Mouse (Mus musculus) MEL (cell line): ENCODE measurements around the gene Robo3. TPM values are rescaled to one million over a fixed set of nuclear protein-coding genes. Genes with fewer than 3 reads are reported as not detected.

Experiments
- DNase-seq: peaks from one replicate; pipeline ENCODE4 v3.0.0; 2011; ENCODE audit warnings: low read depth, low spot score
- H3K27ac ChIP-seq: 2 replicates; pipeline ENCODE4 v1.5.1; 2012; ENCODE audit warnings: low read depth, mild to moderate bottlenecking, control low read depth, low read length, moderate library complexity; ENCODE audit not compliant: control insufficient read depth
- H3K27me3 ChIP-seq, 2 experiments: fragments of 150-350 bp in 1 of 2; sonication (generic) in 1 of 2; 2 replicates each; pipeline ENCODE4 v1.6.1; 2012; ENCODE audit warnings: low read length in 2 of 2, mild to moderate bottlenecking in 2 of 2, improper control_type of control experiment in 1 of 2, moderate library complexity in 1 of 2; ENCODE audit not compliant: insufficient read depth in 2 of 2, control insufficient read depth in 1 of 2
- H3K36me3 ChIP-seq, 2 experiments: 2 replicates each; pipeline ENCODE4 v1.6.1; 2012 to 2014; ENCODE audit warnings: low read length in 2 of 2, improper control_type of control experiment in 1 of 2, inconsistent platforms in 1 of 2, mild to moderate bottlenecking in 1 of 2; ENCODE audit not compliant: insufficient read depth in 2 of 2, control insufficient read depth in 1 of 2
- H3K4me1 ChIP-seq, 2 experiments: fragments of 150-350 bp in 1 of 2; sonication (generic) in 1 of 2; 2 replicates each; pipeline ENCODE4 v1.6.1; 2012; ENCODE audit warnings: low read length in 2 of 2, improper control_type of control experiment in 1 of 2, mild to moderate bottlenecking in 1 of 2; ENCODE audit not compliant: insufficient read depth in 2 of 2, control insufficient read depth in 1 of 2
- H3K4me3 ChIP-seq, 2 experiments: fragments of 150-350 bp in 1 of 2; sonication (generic) in 1 of 2; 2 replicates each; pipeline ENCODE4 v1.5.1; 2012; ENCODE audit warnings: low read depth in 2 of 2, low read length in 2 of 2, mild to moderate bottlenecking in 2 of 2, moderate library complexity in 2 of 2, control low read depth in 1 of 2, improper control_type of control experiment in 1 of 2; ENCODE audit not compliant: control insufficient read depth in 1 of 2, insufficient read depth in 1 of 2
- H3K79me2 ChIP-seq: 2 replicates; pipeline ENCODE4 v1.6.1; 2012; ENCODE audit warnings: mild to moderate bottlenecking, low read length, moderate library complexity; ENCODE audit not compliant: control insufficient read depth, poor library complexity, insufficient read depth
- H3K9ac ChIP-seq: 2 replicates; pipeline ENCODE4 v1.6.1; 2012; ENCODE audit warnings: low read depth, mild to moderate bottlenecking, control low read depth, low read length, moderate library complexity; ENCODE audit not compliant: control insufficient read depth, poor library complexity, severe bottlenecking
- H3K9me3 ChIP-seq: fragments of 150-350 bp; sonication (generic); replicated peaks from 2 replicates; pipeline ENCODE4 v1.6.1; 2012; ENCODE audit warnings: mild to moderate bottlenecking, low read length, improper control_type of control experiment, moderate library complexity; ENCODE audit not compliant: insufficient read depth
- BHLHE40 ChIP-seq: IDR thresholded peaks from 2 replicates; pipeline ENCODE4 v1.6.1; 2012; ENCODE audit warnings: low read depth, mild to moderate bottlenecking, inconsistent platforms, low read length, improper control_type of control experiment, borderline replicate concordance
- CHD1 ChIP-seq: IDR thresholded peaks from 2 replicates; pipeline ENCODE4 v1.6.1; 2012; ENCODE audit warnings: low read depth, mild to moderate bottlenecking, inconsistent platforms, low read length, improper control_type of control experiment
- CHD2 ChIP-seq: IDR thresholded peaks from 2 replicates; pipeline ENCODE4 v1.6.1; 2011; ENCODE audit warnings: low read length, improper control_type of control experiment
- CTCF ChIP-seq, 3 experiments: IDR thresholded peaks in 2 of 3; conservative IDR thresholded peaks in 1 of 3; 2 replicates each; pipeline ENCODE4 v1.5.1; 2011 to 2012; ENCODE audit warnings: low read length in 3 of 3, low read depth in 2 of 3, mild to moderate bottlenecking in 2 of 3, improper control_type of control experiment in 1 of 3, inconsistent platforms in 1 of 3, mixed read lengths in 1 of 3, moderate library complexity in 1 of 3; ENCODE audit not compliant: control insufficient read depth in 1 of 3, insufficient read depth in 1 of 3, poor library complexity in 1 of 3, severe bottlenecking in 1 of 3
- E2F4 ChIP-seq: IDR thresholded peaks from 2 replicates; pipeline ENCODE4 v1.6.1; 2011; ENCODE audit warnings: low read depth, low read length, improper control_type of control experiment, borderline replicate concordance
- ELF1 ChIP-seq: IDR thresholded peaks from 2 replicates; pipeline ENCODE4 v1.6.1; 2014; ENCODE audit warnings: low read depth, mild to moderate bottlenecking, inconsistent platforms, low read length, improper control_type of control experiment, moderate library complexity
- ETS1 ChIP-seq: IDR thresholded peaks from 2 replicates; pipeline ENCODE4 v1.6.1; 2012; ENCODE audit warnings: low read depth, mild to moderate bottlenecking, inconsistent platforms, low read length, improper control_type of control experiment, moderate library complexity
- GABPA ChIP-seq: IDR thresholded peaks from 2 replicates; pipeline ENCODE4 v1.6.1; 2012; ENCODE audit warnings: low read depth, mild to moderate bottlenecking, inconsistent platforms, low read length, improper control_type of control experiment, moderate library complexity
- GATA1 ChIP-seq: IDR thresholded peaks from 2 replicates; pipeline ENCODE4 v1.6.1; 2011; ENCODE audit warnings: low read depth, low read length, improper control_type of control experiment
- MAFK ChIP-seq: IDR thresholded peaks from 2 replicates; pipeline ENCODE4 v1.6.1; 2011; ENCODE audit warnings: low read depth, mild to moderate bottlenecking, low read length, improper control_type of control experiment, borderline replicate concordance
- MEF2A ChIP-seq: IDR thresholded peaks from 2 replicates; pipeline ENCODE4 v1.6.1; 2014; ENCODE audit warnings: low read depth, mild to moderate bottlenecking, inconsistent platforms, low read length, improper control_type of control experiment; ENCODE audit not compliant: poor library complexity, insufficient replicate concordance, severe bottlenecking; ENCODE audit errors: extremely low read depth
- MXI1 ChIP-seq: IDR thresholded peaks from 2 replicates; pipeline ENCODE4 v1.6.1; 2011; ENCODE audit warnings: mild to moderate bottlenecking, low read depth, low read length, improper control_type of control experiment
- MYB ChIP-seq: IDR thresholded peaks from 2 replicates; pipeline ENCODE4 v1.6.1; 2011; ENCODE audit warnings: mild to moderate bottlenecking, low read depth, low read length, improper control_type of control experiment
- MYC ChIP-seq: IDR thresholded peaks from 2 replicates; pipeline ENCODE4 v1.6.1; 2011; ENCODE audit warnings: low read depth, mild to moderate bottlenecking, low read length, improper control_type of control experiment, moderate library complexity
- POLR2A ChIP-seq, 2 experiments: IDR thresholded peaks; 2 replicates each; pipeline ENCODE4 v1.6.1; 2011 to 2012; ENCODE audit warnings: low read length in 2 of 2, mild to moderate bottlenecking in 2 of 2, control low read depth in 1 of 2, improper control_type of control experiment in 1 of 2, low read depth in 1 of 2, moderate library complexity in 1 of 2; ENCODE audit not compliant: control insufficient read depth in 1 of 2, insufficient read depth in 1 of 2, poor library complexity in 1 of 2
- POLR2AphosphoS5 ChIP-seq: IDR thresholded peaks from 2 replicates; pipeline ENCODE4 v1.6.1; 2012; ENCODE audit warnings: low read depth, borderline replicate concordance, mild to moderate bottlenecking, inconsistent platforms, low read length, moderate library complexity, mixed read lengths
- SMC3 ChIP-seq: IDR thresholded peaks from 2 replicates; pipeline ENCODE4 v1.6.1; 2011; ENCODE audit warnings: low read depth, low read length, improper control_type of control experiment
- TCF12 ChIP-seq: IDR thresholded peaks from 2 replicates; pipeline ENCODE4 v1.6.1; 2014; ENCODE audit warnings: low read depth, mild to moderate bottlenecking, inconsistent platforms, low read length, improper control_type of control experiment, moderate library complexity
- UBTF ChIP-seq: IDR thresholded peaks from 2 replicates; pipeline ENCODE4 v1.6.1; 2012; ENCODE audit warnings: low read depth, mild to moderate bottlenecking, inconsistent platforms, low read length, improper control_type of control experiment, moderate library complexity, borderline replicate concordance; ENCODE audit not compliant: insufficient read depth
- USF2 ChIP-seq, 2 experiments: IDR thresholded peaks; 2 replicates each; pipeline ENCODE4 v1.6.1; 2011 to 2012; ENCODE audit warnings: improper control_type of control experiment in 2 of 2, low read length in 2 of 2, borderline replicate concordance in 1 of 2, inconsistent platforms in 1 of 2, low read depth in 1 of 2, mild to moderate bottlenecking in 1 of 2; ENCODE audit not compliant: insufficient read depth in 1 of 2
- polyA plus RNA-seq, 2 experiments: library from polyadenylated mRNA; stranded (reverse) in 1 of 2; unstranded in 1 of 2; fragments of >175 nt in 1 of 2; fragments of >200 nt in 1 of 2; gene quantifications; 2 replicates each; pipeline versions ENCODE4 v1.2.1 to v1.2.4; 2012; ENCODE audit warnings: low replicate concordance in 2 of 2, low read depth in 1 of 2; ENCODE audit not compliant: insufficient read length in 2 of 2, insufficient read depth in 1 of 2, missing spikeins in 1 of 2
- total RNA-seq: library from RNA; depleted of rRNA; stranded (reverse); fragments of 300-350 nt; gene quantifications from 2 replicates; pipeline ENCODE4 v1.2.3, GENCODE M21; 2012

Robo3 gene
- total and polyA plus RNA-seq, 3 experiments, result not detected

GRCm38 (mm10) chr9:37459665-37460042 is 26.6 kb upstream of the Robo3 start:
- H3K4me3 ChIP-seq, result no peak overlapping the region
- TF ChIP-seq MAFK, result no peak
- TF ChIP-seq CHD1, result no peak
- TF ChIP-seq TCF12, result no peak
- no peak for TF ChIP-seq CHD2
- TF ChIP-seq POLR2A (IDR thresholded peaks at IDR 0.05; ENCODE audit: control insufficient read depth in 1 of 2, insufficient read depth in 1 of 2, low read depth in 1 of 2, low read length in 2 of 2, poor library complexity in 1 of 2), result no peak
- TF ChIP-seq MXI1, result no peak
- TF ChIP-seq MYC, result no peak
- no peak for TF ChIP-seq POLR2AphosphoS5
- no peak for TF ChIP-seq SMC3
- no peak for TF ChIP-seq USF2 (IDR thresholded peaks at IDR 0.05; ENCODE audit: borderline replicate concordance in 1 of 2, insufficient read depth in 1 of 2, low read depth in 1 of 2, low read length in 2 of 2)
- H3K9me3 ChIP-seq, result no peaks in the 10 kb centered on the region
- peaks cover 3 to 5% of the 10 kb centered on the region in 2 experiments for H3K27me3 ChIP-seq
- H3K4me1 ChIP-seq, result no peaks in the 10 kb centered on the region
- H3K36me3 ChIP-seq, result no peaks in the 10 kb centered on the region; a peak in 1 of 4 replicates
- H3K9ac ChIP-seq, result no peak overlapping the region
- H3K27ac ChIP-seq, result no peak overlapping the region
- no peaks in the 10 kb centered on the region for H3K79me2 ChIP-seq
- no peak for DNase-seq

GRCm38 (mm10) chr9:37457151-37457550 is 24.1 kb upstream of the Robo3 start:
- H3K36me3 ChIP-seq, result no peaks in the 10 kb centered on the region; a peak in 1 of 4 replicates
- no peak overlapping the region for H3K27ac ChIP-seq
- no peak overlapping the region for H3K9ac ChIP-seq
- no peak for TF ChIP-seq ETS1
- no peak for DNase-seq
- H3K4me1 ChIP-seq, result no peaks in the 10 kb centered on the region
- no peak overlapping the region for H3K4me3 ChIP-seq
- no peaks in the 10 kb centered on the region for H3K79me2 ChIP-seq
- peaks cover 9 to 16% of the 10 kb centered on the region in 2 experiments for H3K27me3 ChIP-seq
- no peaks in the 10 kb centered on the region for H3K9me3 ChIP-seq

GRCm38 (mm10) chr9:37456481-37456910 is 23.4 kb upstream of the Robo3 start:
- no peaks in the 10 kb centered on the region for H3K4me1 ChIP-seq
- no peak for TF ChIP-seq TCF12
- TF ChIP-seq UBTF, result no peak
- no peak for TF ChIP-seq GATA1
- no peak for TF ChIP-seq CHD1
- TF ChIP-seq GABPA, result no peak
- no peak for TF ChIP-seq ELF1
- no peak for TF ChIP-seq CHD2
- TF ChIP-seq MXI1, result no peak
- no peak for TF ChIP-seq MEF2A
- TF ChIP-seq E2F4, result no peak
- no peak for TF ChIP-seq CTCF (IDR thresholded peaks at IDR 0.05 in 2 of 3, conservative IDR thresholded peaks at IDR 0.05 in 1 of 3; ENCODE audit: control insufficient read depth in 1 of 3, insufficient read depth in 1 of 3, low read depth in 2 of 3, low read length in 3 of 3, poor library complexity in 1 of 3, severe bottlenecking in 1 of 3)
- TF ChIP-seq MYB, result no peak
- TF ChIP-seq BHLHE40, result no peak
- no peak for TF ChIP-seq POLR2AphosphoS5
- H3K4me3 ChIP-seq, result no peak overlapping the region
- H3K9ac ChIP-seq, result no peak overlapping the region
- H3K79me2 ChIP-seq, result no peaks in the 10 kb centered on the region
- no peak for DNase-seq
- no peaks in the 10 kb centered on the region for H3K9me3 ChIP-seq
- H3K27me3 ChIP-seq, result peaks cover 10 to 19% of the 10 kb centered on the region in 2 experiments
- H3K36me3 ChIP-seq, result no peaks in the 10 kb centered on the region; a peak in 1 of 4 replicates
- H3K27ac ChIP-seq, result no peak overlapping the region
